Mouse (Mus musculus): ENCODE results near the gene Krt71.

Krt71 gene

GRCm38 (mm10) chr15:101742711-101743110 lies at the start of gene Krt71:
Gene Krt71, minus strand, starts transcription at chr15:101743109.
- DNase-seq (ENCODE audit: inconsistent age in 2 of 2, low spot score in 1 of 2) = no peak

- no peak for DNase-seq (ENCODE audit: inconsistent age in 2 of 2, low spot score in 1 of 2)
These were observed 48.0 kb upstream of the Krt71 start for GRCm38 (mm10) chr15:101790867-101791266.

GRCm38 (mm10) chr15:101786360-101786759 lies 43.5 kb upstream of the Krt71 start, which contains the start of gene Krt72:
Gene Krt72, minus strand, starts transcription at chr15:101786460.
- DNase-seq (ENCODE audit: inconsistent age in 2 of 2, low spot score in 1 of 2) = no peak

- peak in 1 of 2 experiments; percentile 30 for DNase-seq (ENCODE audit: inconsistent age in 2 of 2, low spot score in 1 of 2)
These were observed 30.5 kb upstream of the Krt71 start for GRCm38 (mm10) chr15:101773420-101773819.

- DNase-seq (ENCODE audit: inconsistent age in 2 of 2, low spot score in 1 of 2) = peak; percentile 78 to 95
These were observed 29.8 kb upstream of the Krt71 start for GRCm38 (mm10) chr15:101772711-101773081.

GRCm38 (mm10) chr15:101772080-101772710 lies 29.3 kb upstream of the Krt71 start:
- DNase-seq (ENCODE audit: inconsistent age in 2 of 2, low spot score in 1 of 2) = peak in 1 of 2 experiments; percentile 46

GRCm38 (mm10) chr15:101770226-101770625 lies 27.3 kb upstream of the Krt71 start:
- no peak for DNase-seq (ENCODE audit: inconsistent age in 2 of 2, low spot score in 1 of 2)

GRCm38 (mm10) chr15:101737786-101738185 lies 5.1 kb downstream of the Krt71 start:
- peak; percentile 7 to 61 for DNase-seq (ENCODE audit: inconsistent age in 2 of 2, low spot score in 1 of 2)

GRCm38 (mm10) chr15:101730653-101731052 lies 12.3 kb downstream of the Krt71 start:
- no peak for DNase-seq (ENCODE audit: inconsistent age in 2 of 2, low spot score in 1 of 2)

- DNase-seq (ENCODE audit: inconsistent age in 2 of 2, low spot score in 1 of 2) = no peak
These were observed 18.2 kb downstream of the Krt71 start for GRCm38 (mm10) chr15:101724686-101725085.

GRCm38 (mm10) chr15:101715831-101716230 lies 27.1 kb downstream of the Krt71 start:
- DNase-seq (ENCODE audit: inconsistent age in 2 of 2, low spot score in 1 of 2) = no peak

GRCm38 (mm10) chr15:101714356-101714755 lies 28.6 kb downstream of the Krt71 start:
- DNase-seq (ENCODE audit: inconsistent age in 2 of 2, low spot score in 1 of 2) = no peak

GRCm38 (mm10) chr15:101713731-101714130 lies 29.2 kb downstream of the Krt71 start:
- no peak for DNase-seq (ENCODE audit: inconsistent age in 2 of 2, low spot score in 1 of 2)

- no peak for DNase-seq (ENCODE audit: inconsistent age in 2 of 2, low spot score in 1 of 2)
These were observed 30.2 kb downstream of the Krt71 start, which contains the start of gene Krt5 for GRCm38 (mm10) chr15:101712720-101713119. Gene Krt5, minus strand, starts transcription at chr15:101712898.

GRCm38 (mm10) chr15:101708683-101709082 lies 34.2 kb downstream of the Krt71 start:
- no peak for DNase-seq (ENCODE audit: inconsistent age in 2 of 2, low spot score in 1 of 2)

GRCm38 (mm10) chr15:101707454-101707853 lies 35.5 kb downstream of the Krt71 start:
- DNase-seq (ENCODE audit: inconsistent age in 2 of 2, low spot score in 1 of 2) = no peak

GRCm38 (mm10) chr15:101704066-101704465 lies 38.8 kb downstream of the Krt71 start:
- DNase-seq (ENCODE audit: inconsistent age in 2 of 2, low spot score in 1 of 2) = no peak

GRCm38 (mm10) chr15:101702380-101702779 lies 40.5 kb downstream of the Krt71 start:
- DNase-seq (ENCODE audit: inconsistent age in 2 of 2, low spot score in 1 of 2) = no peak

GRCm38 (mm10) chr15:101699866-101700265 lies 43.0 kb downstream of the Krt71 start:
- no peak for DNase-seq (ENCODE audit: inconsistent age in 2 of 2, low spot score in 1 of 2)

- DNase-seq (ENCODE audit: inconsistent age in 2 of 2, low spot score in 1 of 2) = no peak
These were observed 43.7 kb downstream of the Krt71 start for GRCm38 (mm10) chr15:101699192-101699591.

- no peak for DNase-seq (ENCODE audit: inconsistent age in 2 of 2, low spot score in 1 of 2)
These were observed 45.4 kb downstream of the Krt71 start for GRCm38 (mm10) chr15:101697326-101698188.

- DNase-seq (ENCODE audit: inconsistent age in 2 of 2, low spot score in 1 of 2) = no peak
These were observed 48.7 kb downstream of the Krt71 start, which contains the start of gene Krt6a for GRCm38 (mm10) chr15:101694207-101694606. Gene Krt6a, minus strand, starts transcription at chr15:101694307.
